Mouse (Mus musculus) olfactory bulb, adult 2 months (tissue): ENCODE measurements around the gene Hivep2.

Experiments used
- CTCF ChIP-seq: fragments of 200-500 bp; IDR thresholded peaks from 2 replicates; pipeline ENCODE4 v1.5.1; 2012; ENCODE audit warnings: low read depth, mild to moderate bottlenecking, low read length, moderate library complexity; ENCODE audit not compliant: insufficient read depth
- POLR2A ChIP-seq: fragments of 200-500 bp; IDR thresholded peaks from 2 replicates; pipeline ENCODE4 v1.6.1; 2012; ENCODE audit warnings: mild to moderate bottlenecking, low read depth, low read length, moderate library complexity; ENCODE audit not compliant: insufficient read depth

GRCm38 (mm10) chr10:14017822-14018364 lies 52.0 kb downstream of the Hivep2 start:
- TF ChIP-seq POLR2A (no peak), CTCF (no peak)
